Mouse (Mus musculus) lung, adult 2 months (tissue): ENCODE results near the gene Gm13288.
"Not testable (repeated sequence)": the region's sequence is repeated elsewhere in the genome, so short reads cannot be mapped to it uniquely, and the experiment has no call there.

ENCODE experiments used
- CTCF ChIP-seq: fragments of 200-500 bp; IDR thresholded peaks from 2 replicates; pipeline ENCODE4 v1.5.1; 2011; ENCODE audit warnings: mild to moderate bottlenecking, low read length, control low read depth; ENCODE audit not compliant: insufficient read depth
- POLR2A ChIP-seq: fragments of 200-500 bp; IDR thresholded peaks from 2 replicates; pipeline ENCODE4 v1.6.1; 2011; ENCODE audit warnings: low read depth, mild to moderate bottlenecking, control low read depth, low read length, borderline replicate concordance; ENCODE audit errors: extremely low read depth

DNA sequence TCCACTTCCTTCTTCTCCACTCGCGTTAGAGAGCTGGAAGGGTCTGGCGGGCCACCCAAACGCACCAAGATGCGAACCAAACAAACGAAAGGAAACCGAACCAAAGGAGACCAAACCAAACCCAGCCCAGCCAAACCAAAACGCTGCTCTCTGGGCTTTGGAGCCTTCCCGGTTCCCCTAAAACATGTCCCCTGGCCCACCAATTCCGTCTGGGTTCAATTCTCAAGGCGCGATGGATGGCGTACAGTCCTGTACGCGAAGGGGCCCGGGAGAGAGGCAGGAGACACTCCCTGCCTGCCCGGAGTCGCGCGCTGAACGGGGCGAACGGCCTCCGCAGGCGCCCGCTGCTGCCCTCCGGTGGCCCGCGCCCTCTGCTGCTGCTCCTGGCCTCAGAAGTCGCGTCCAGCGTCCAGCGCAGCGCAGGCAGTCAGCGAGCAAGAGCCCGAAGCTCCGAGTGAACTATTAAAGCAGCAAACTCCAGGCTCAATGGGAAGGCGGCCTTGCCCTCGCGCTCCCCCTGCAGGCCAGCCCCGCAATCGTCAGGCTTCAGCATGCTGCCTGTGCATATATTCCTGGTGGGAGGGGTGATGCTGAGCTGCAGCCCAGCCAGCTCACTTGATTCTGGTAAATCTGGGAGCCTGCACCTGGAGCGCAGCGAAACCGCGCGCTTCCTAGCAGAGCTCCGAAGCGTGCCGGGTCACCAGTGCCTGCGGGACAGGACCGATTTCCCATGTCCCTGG is 11.2 kb upstream of the Gm13288 start, which contains the start of gene Gm13275:
- TF ChIP-seq CTCF, POLR2A: not testable (repeated sequence)
